Mouse (Mus musculus) layer of hippocampus, adult 11-12 months (tissue): Measurements from ENCODE around the gene Gm5934.
"Not testable (repeated sequence)": the region's sequence is repeated elsewhere in the genome, so short reads cannot be mapped to it uniquely, and the experiment has no call there.

Experiments used
- DNase-seq: peaks from one replicate; pipeline ENCODE4 v3.0.0; 2022; ENCODE audit warnings: low spot score

The Gm5934 gene

GRCm38 (mm10) chrX:24500660-24501059 is at the start of gene Gm5934:
Gene Gm5934 (minus strand): TSS chrX:24500760.
- DNase-seq = not testable (repeated sequence)
